Mouse (Mus musculus): ENCODE measurements around the gene Gm19935. TPM values are rescaled to one million over a fixed set of nuclear protein-coding genes. Genes with fewer than 3 reads are reported as not detected.

Gene Gm19935
- polyA plus RNA-seq, 1 experiment from 2014 or later, result not detected

- WGBS, result 12% methylated on average over 12 of the region's 12 CpGs
- peak; percentile 48; the same call in 1 of the 2 replicates for ATAC-seq (ENCODE audit: insufficient number of reproducible peaks, low FRiP score)
- H3K9ac ChIP-seq, result no peak overlapping the region
Measured at GRCm38 (mm10) chr8:90794990-90795861, 22.0 kb downstream of the Gm19935 start.

GRCm38 (mm10) chr8:90793710-90794109 lies 23.5 kb downstream of the Gm19935 start:
- H3K4me2 ChIP-seq, result no peak overlapping the region
- no peaks in the 10 kb centered on the region for H3K27me3 ChIP-seq (replicated peaks)
- H3K27ac ChIP-seq (ENCODE audit: poor library complexity, severe bottlenecking), result no peak overlapping the region
- no peak overlapping the region for H3K9ac ChIP-seq
- no peaks in the 10 kb centered on the region for H3K9me3 ChIP-seq (replicated peaks)
- no peaks in the 10 kb centered on the region for H3K36me3 ChIP-seq
- no peak overlapping the region for H3K4me3 ChIP-seq
- 4% methylated on average over 3 of the region's 3 CpGs for WGBS
- peaks cover 9% of the 10 kb centered on the region for H3K4me1 ChIP-seq (replicated peaks)
- no peak for ATAC-seq (ENCODE audit: insufficient number of reproducible peaks, low FRiP score)

More at GRCm38 (mm10) chr8:90794990-90795861, 22.0 kb downstream of the Gm19935 start:
- Histone ChIP-seq H3K4me3 (peak overlapping the region; percentile 27), H3K9me3 (replicated peaks) (no peaks in the 10 kb centered on the region), H3K27me3 (replicated peaks) (no peaks in the 10 kb centered on the region), H3K4me2 (peak overlapping the region; percentile 47), H3K4me1 (replicated peaks) (peaks cover 9% of the 10 kb centered on the region), H3K27ac (ENCODE audit: poor library complexity, severe bottlenecking) (no peak overlapping the region), H3K36me3 (no peaks in the 10 kb centered on the region)

GRCm38 (mm10) chr8:90791616-90792015 lies 25.6 kb downstream of the Gm19935 start:
- 96% methylated on average over 1 of the region's 1 CpGs for WGBS
- Histone ChIP-seq H3K27me3 (replicated peaks) (no peaks in the 10 kb centered on the region), H3K4me1 (replicated peaks) (peaks cover 9% of the 10 kb centered on the region), H3K27ac (ENCODE audit: poor library complexity, severe bottlenecking) (no peak overlapping the region), H3K4me3 (no peak overlapping the region), H3K4me2 (no peak overlapping the region), H3K9ac (0 out of 2 replicates have a peak overlapping the region, but pooled peaks have one; percentile 16), H3K9me3 (replicated peaks) (no peaks in the 10 kb centered on the region), H3K36me3 (no peaks in the 10 kb centered on the region)
- ATAC-seq (ENCODE audit: insufficient number of reproducible peaks, low FRiP score), result no peak

DNA sequence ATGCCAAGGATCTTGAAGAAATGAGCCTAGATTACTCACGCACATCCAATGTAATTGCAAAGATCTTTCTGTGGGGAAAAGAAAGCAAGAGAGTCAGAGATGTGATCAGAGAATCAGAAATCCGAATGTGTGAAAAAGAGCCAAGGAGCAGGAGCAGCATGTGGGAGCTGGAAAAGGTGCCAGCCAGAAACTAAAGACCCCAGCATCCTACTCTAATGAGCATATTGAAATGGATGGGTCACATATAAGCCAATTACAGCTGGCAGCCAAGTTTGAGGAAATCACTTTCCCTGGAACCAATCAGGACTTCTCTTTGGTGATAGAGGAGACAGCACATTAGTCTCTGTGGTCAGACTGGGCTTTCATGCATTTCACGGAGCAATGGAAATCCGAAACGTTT lies 47.4 kb downstream of the Gm19935 start:
- H3K9ac ChIP-seq, result no peak overlapping the region
- H3K4me1 ChIP-seq (replicated peaks), result no peaks in the 10 kb centered on the region
- no peak overlapping the region for H3K27ac ChIP-seq (ENCODE audit: poor library complexity, severe bottlenecking)
- H3K36me3 ChIP-seq, result no peaks in the 10 kb centered on the region
- peaks cover 3% of the 10 kb centered on the region; the same call in 1 of the 2 replicates for H3K9me3 ChIP-seq (replicated peaks)
- ATAC-seq (ENCODE audit: insufficient number of reproducible peaks, low FRiP score), result no peak
- 80% methylated on average over 5 of the region's 5 CpGs for WGBS
- H3K4me2 ChIP-seq, result no peak overlapping the region
- H3K4me3 ChIP-seq, result no peak overlapping the region
- no peaks in the 10 kb centered on the region for H3K27me3 ChIP-seq (replicated peaks)

Small RNAs within 50 kb of the gene (microRNA-seq; reads per million reads assigned to microRNA genes)
- gene Gm44382, result not detected

Other genes starting within 250 kb of the Gm19935 start
- 53.5 and 56.3 TPM in 2 replicates for gene Chd9, start 11.0 kb upstream of the Gm19935 start, polyA plus RNA-seq (2016; fragmentation: Nextera tagmentation; extraction: Ambion mirVana)

Data from heart, embryonic 12.5 days (tissue).